12 mouse cellular contexts compared by ENCODE assay signal in genomic region chr10:4993802-4994201, GRCm38 (mm10).
DNase-seq lines count a peak whose midpoint lies in the region.
"Had no signal": no experiment of that assay in that cellular context is flagged by ENCODE, and none has a peak within 500 bp of the region (broad histone marks: within the 10 kb centered on the region; RNA-seq: fewer than 3 reads in every experiment).

No protein-coding gene starts in this region.

- intact Hi-C loops in heart, postnatal 25 days (cut with DNase I) = no loop called here

- peak; percentile 8 to 43 for DNase-seq in kidney, adult 8-10 months
- no peak for DNase-seq in kidney, postnatal 4 days
- DNase-seq in right cerebral cortex, adult 2 months (ENCODE audit: low spot score in 2 of 2) = peak; percentile 32 to 33
- DNase-seq in right cerebral cortex, postnatal 36 days (ENCODE audit: low spot score in 2 of 2) = no peak
- DNase-seq in brain, adult 2 months (ENCODE audit: low read depth, low spot score) = peak; percentile 51
- DNase-seq in layer of hippocampus, postnatal 36 days = no peak
- DNase-seq in heart, postnatal 25 days (ENCODE audit: low spot score) = no peak
- DNase-seq: cerebellum, adult 9-10 months; heart, postnatal 36 days; lung, adult 18-20 months; right cerebral cortex, postnatal 4 days; thymus, postnatal 4 days had no signal

Comparison
In these comparisons a context has a peak if more than half of its experiments do, and no peak if none do; other contexts are left out.
1. DNase-seq: peak in kidney, adult 8-10 months (2 of 2), right cerebral cortex, adult 2 months (2 of 2) and brain, adult 2 months (single experiment); none in kidney, postnatal 4 days (0 of 2), right cerebral cortex, postnatal 36 days (0 of 2), layer of hippocampus, postnatal 36 days (0 of 2) and heart, postnatal 25 days (single experiment).